Mouse (Mus musculus): ENCODE results near the gene Zfp3. TPM values are rescaled to one million over a fixed set of nuclear protein-coding genes. Genes with fewer than 3 reads are reported as not detected.

The Zfp3 gene
- polyA plus RNA-seq, 1 experiment from 2014 or later, result 16.4 TPM

- H3K27me3 ChIP-seq (replicated peaks; ENCODE audit: control insufficient read depth, insufficient read depth, low read length), result no peaks in the 10 kb centered on the region
- H3K4me1 ChIP-seq (ENCODE audit: control insufficient read depth, insufficient read depth, low read depth, low read length), result no peaks in the 10 kb centered on the region
- H3K9ac ChIP-seq (ENCODE audit: low read depth, low read length), result no peak overlapping the region
- no peaks in the 10 kb centered on the region for H3K36me3 ChIP-seq (ENCODE audit: control insufficient read depth, insufficient read depth, low read length)
- no peak overlapping the region for H3K4me3 ChIP-seq (ENCODE audit: low read length)
- 17% methylated on average over 1 of the region's 1 CpGs for WGBS
- no peaks in the 10 kb centered on the region for H3K9me3 ChIP-seq (ENCODE audit: control insufficient read depth, low read length)
- no peak overlapping the region for H3K4me2 ChIP-seq (ENCODE audit: low read length)
- no peak for ATAC-seq
- no peak overlapping the region for H3K27ac ChIP-seq (ENCODE audit: low read depth, low read length)
Measured at GRCm38 (mm10) chr11:70809011-70809410, 45.0 kb downstream of the Zfp3 start.

GRCm38 (mm10) chr11:70811041-70811440 lies 47.0 kb downstream of the Zfp3 start:
- ATAC-seq, result no peak
- no peaks in the 10 kb centered on the region for H3K9me3 ChIP-seq (ENCODE audit: control insufficient read depth, low read length)
- H3K27me3 ChIP-seq (replicated peaks; ENCODE audit: control insufficient read depth, insufficient read depth, low read length), result no peaks in the 10 kb centered on the region
- 84% methylated on average over 5 of the region's 5 CpGs for WGBS
- no peaks in the 10 kb centered on the region for H3K36me3 ChIP-seq (ENCODE audit: control insufficient read depth, insufficient read depth, low read length)
- H3K4me3 ChIP-seq (ENCODE audit: low read length), result no peak overlapping the region
- H3K4me2 ChIP-seq (ENCODE audit: low read length), result no peak overlapping the region
- H3K4me1 ChIP-seq (ENCODE audit: control insufficient read depth, insufficient read depth, low read depth, low read length), result no peaks in the 10 kb centered on the region
- no peak overlapping the region for H3K9ac ChIP-seq (ENCODE audit: low read depth, low read length)
- H3K27ac ChIP-seq (ENCODE audit: low read depth, low read length), result no peak overlapping the region

- no peaks in the 10 kb centered on the region for H3K36me3 ChIP-seq (ENCODE audit: control insufficient read depth, insufficient read depth, low read length)
- H3K4me1 ChIP-seq (ENCODE audit: control insufficient read depth, insufficient read depth, low read depth, low read length), result no peaks in the 10 kb centered on the region
- H3K4me3 ChIP-seq (ENCODE audit: low read length), result no peak overlapping the region
- H3K27ac ChIP-seq (ENCODE audit: low read depth, low read length), result no peak overlapping the region
- no peak overlapping the region for H3K9ac ChIP-seq (ENCODE audit: low read depth, low read length)
- H3K9me3 ChIP-seq (ENCODE audit: control insufficient read depth, low read length), result no peaks in the 10 kb centered on the region
- no peaks in the 10 kb centered on the region for H3K27me3 ChIP-seq (replicated peaks; ENCODE audit: control insufficient read depth, insufficient read depth, low read length)
- no peak for ATAC-seq
- 66% methylated on average over 13 of the region's 13 CpGs for WGBS
- no peak overlapping the region for H3K4me2 ChIP-seq (ENCODE audit: low read length)
Measured at GRCm38 (mm10) chr11:70811471-70812240, 47.6 kb downstream of the Zfp3 start.

- Histone ChIP-seq H3K27me3 (replicated peaks; ENCODE audit: control insufficient read depth, insufficient read depth, low read length) (no peaks in the 10 kb centered on the region), H3K4me2 (ENCODE audit: low read length) (no peak within 1 kb of the TSS), H3K27ac (ENCODE audit: low read depth, low read length) (no peak within 1 kb of the TSS), H3K9me3 (ENCODE audit: control insufficient read depth, low read length) (no peaks in the 10 kb centered on the region), H3K9ac (ENCODE audit: low read depth, low read length) (no peak within 1 kb of the TSS), H3K36me3 (ENCODE audit: control insufficient read depth, insufficient read depth, low read length) (no peaks in the 10 kb centered on the region), H3K4me3 (ENCODE audit: low read length) (no peak within 1 kb of the TSS), H3K4me1 (ENCODE audit: control insufficient read depth, insufficient read depth, low read depth, low read length) (no peaks in the 10 kb centered on the region)
- ATAC-seq, result no peak
- 88% methylated on average over 7 of the region's 7 CpGs for WGBS
Measured at GRCm38 (mm10) chr11:70812365-70812764, 48.4 kb downstream of the Zfp3 start, which contains the start of gene Scimp. Scimp (minus strand) TSS chr11:70812586.

- H3K9me3 ChIP-seq (ENCODE audit: control insufficient read depth, low read length), result no peaks in the 10 kb centered on the region
- no peak overlapping the region for H3K4me2 ChIP-seq (ENCODE audit: low read length)
- H3K4me3 ChIP-seq (ENCODE audit: low read length), result no peak overlapping the region
- 86% methylated on average over 8 of the region's 8 CpGs for WGBS
- H3K36me3 ChIP-seq (ENCODE audit: control insufficient read depth, insufficient read depth, low read length), result no peaks in the 10 kb centered on the region
- ATAC-seq, result no peak
- no peaks in the 10 kb centered on the region for H3K4me1 ChIP-seq (ENCODE audit: control insufficient read depth, insufficient read depth, low read depth, low read length)
- H3K9ac ChIP-seq (ENCODE audit: low read depth, low read length), result no peak overlapping the region
- H3K27ac ChIP-seq (ENCODE audit: low read depth, low read length), result no peak overlapping the region
- no peaks in the 10 kb centered on the region for H3K27me3 ChIP-seq (replicated peaks; ENCODE audit: control insufficient read depth, insufficient read depth, low read length)
Measured at GRCm38 (mm10) chr11:70815071-70815470, 51.1 kb downstream of the Zfp3 start.

- H3K27me3 ChIP-seq (replicated peaks; ENCODE audit: control insufficient read depth, insufficient read depth, low read length), result no peaks in the 10 kb centered on the region
- H3K27ac ChIP-seq (ENCODE audit: low read depth, low read length), result no peak overlapping the region
- no peak overlapping the region for H3K4me2 ChIP-seq (ENCODE audit: low read length)
- H3K36me3 ChIP-seq (ENCODE audit: control insufficient read depth, insufficient read depth, low read length), result no peaks in the 10 kb centered on the region
- no peaks in the 10 kb centered on the region for H3K4me1 ChIP-seq (ENCODE audit: control insufficient read depth, insufficient read depth, low read depth, low read length)
- no peak overlapping the region for H3K9ac ChIP-seq (ENCODE audit: low read depth, low read length)
- no peak for ATAC-seq
- WGBS, result 30% methylated on average over 6 of the region's 6 CpGs
- H3K4me3 ChIP-seq (ENCODE audit: low read length), result no peak overlapping the region
- H3K9me3 ChIP-seq (ENCODE audit: control insufficient read depth, low read length), result no peaks in the 10 kb centered on the region
Measured at GRCm38 (mm10) chr11:70815498-70816078, 51.6 kb downstream of the Zfp3 start.

GRCm38 (mm10) chr11:70816770-70817169 lies 52.8 kb downstream of the Zfp3 start:
- no peak for ATAC-seq
- Histone ChIP-seq H3K36me3 (ENCODE audit: control insufficient read depth, insufficient read depth, low read length) (no peaks in the 10 kb centered on the region), H3K4me1 (ENCODE audit: control insufficient read depth, insufficient read depth, low read depth, low read length) (no peaks in the 10 kb centered on the region), H3K9me3 (ENCODE audit: control insufficient read depth, low read length) (no peaks in the 10 kb centered on the region), H3K27me3 (replicated peaks; ENCODE audit: control insufficient read depth, insufficient read depth, low read length) (no peaks in the 10 kb centered on the region), H3K4me3 (ENCODE audit: low read length) (no peak overlapping the region), H3K27ac (ENCODE audit: low read depth, low read length) (no peak overlapping the region), H3K4me2 (ENCODE audit: low read length) (no peak overlapping the region), H3K9ac (ENCODE audit: low read depth, low read length) (no peak overlapping the region)
- 78% methylated on average over 4 of the region's 4 CpGs for WGBS

- H3K27me3 ChIP-seq (replicated peaks; ENCODE audit: control insufficient read depth, insufficient read depth, low read length), result no peaks in the 10 kb centered on the region
Measured at GRCm38 (mm10) chr11:70820120-70820519, 56.1 kb downstream of the Zfp3 start.

GRCm38 (mm10) chr11:70821728-70822591 lies 58.0 kb downstream of the Zfp3 start:
- Histone ChIP-seq H3K9me3 (ENCODE audit: control insufficient read depth, low read length) (no peaks in the 10 kb centered on the region), H3K27me3 (replicated peaks; ENCODE audit: control insufficient read depth, insufficient read depth, low read length) (no peaks in the 10 kb centered on the region), H3K4me2 (ENCODE audit: low read length) (no peak overlapping the region), H3K9ac (ENCODE audit: low read depth, low read length) (no peak overlapping the region), H3K4me1 (ENCODE audit: control insufficient read depth, insufficient read depth, low read depth, low read length) (no peaks in the 10 kb centered on the region), H3K36me3 (ENCODE audit: control insufficient read depth, insufficient read depth, low read length) (no peaks in the 10 kb centered on the region), H3K27ac (ENCODE audit: low read depth, low read length) (no peak overlapping the region), H3K4me3 (ENCODE audit: low read length) (no peak overlapping the region)
- 63% methylated on average over 17 of the region's 17 CpGs for WGBS
- ATAC-seq, result no peak

More at GRCm38 (mm10) chr11:70820120-70820519, 56.1 kb downstream of the Zfp3 start:
- no peak overlapping the region for H3K4me3 ChIP-seq (ENCODE audit: low read length)
- H3K27ac ChIP-seq (ENCODE audit: low read depth, low read length), result no peak overlapping the region
- no peak overlapping the region for H3K9ac ChIP-seq (ENCODE audit: low read depth, low read length)
- H3K4me2 ChIP-seq (ENCODE audit: low read length), result no peak overlapping the region
- no peaks in the 10 kb centered on the region for H3K36me3 ChIP-seq (ENCODE audit: control insufficient read depth, insufficient read depth, low read length)
- WGBS, result 85% methylated on average over 8 of the region's 8 CpGs
- no peaks in the 10 kb centered on the region for H3K4me1 ChIP-seq (ENCODE audit: control insufficient read depth, insufficient read depth, low read depth, low read length)
- ATAC-seq, result no peak
- H3K9me3 ChIP-seq (ENCODE audit: control insufficient read depth, low read length), result no peaks in the 10 kb centered on the region

Measured in hindbrain, embryonic 16.5 days (tissue).